Mouse (Mus musculus): ENCODE measurements at regions not wholly inside any gene's neighbourhood (a gene's known extent, or its start where the extent isn't known, plus 50 kb on each side); places are given as distances from the start of the nearest gene placed in this dataset.

- no peak for TF ChIP-seq GATA1 (IDR thresholded peaks at IDR 0.05; ENCODE audit: low read length)
- TF ChIP-seq TAL1 (IDR thresholded peaks at IDR 0.05; ENCODE audit: low read length), result no peak
Observed at GRCm38 (mm10) chr17:4296521-4297155, 600.6 kb upstream of the Nox3 start.
